Comparison of ENCODE assay signal across 9 mouse cellular contexts in genomic region chr17:26949866-26950265, GRCm38 (mm10). TPM values are rescaled to one million over a fixed set of nuclear protein-coding genes. Genes with fewer than 3 reads are reported as not detected.
DNase-seq lines count a peak whose midpoint lies in the region; ATAC-seq and TF ChIP-seq lines count a peak whose summit lies in the region.
"Had no signal": no experiment of that assay in that cellular context is flagged by ENCODE, and none has a peak within 500 bp of the region (broad histone marks: within the 10 kb centered on the region; RNA-seq: fewer than 3 reads in every experiment).

No protein-coding gene starts in this region.

- WGBS in embryonic facial prominence, embryonic 11.5 days: 39% methylated on average over 5 of the region's 5 CpGs
- whole genome bisulfite sequencing in forebrain, postnatal 0 days: 27% methylated on average over 5 of the region's 5 CpGs
- 30% methylated on average over 5 of the region's 5 CpGs for WGBS in midbrain, embryonic 12.5 days
- WGBS in thymus, adult 2 months: 90% methylated on average over 5 of the region's 5 CpGs

- H3K27ac ChIP-seq in left cerebral cortex, adult 2 months: peak overlapping the region; percentile 91
- H3K27ac ChIP-seq in embryonic facial prominence, embryonic 11.5 days (replicated peaks; ENCODE audit: low read depth, low read length): no peak overlapping the region
- peak overlapping the region; percentile 92 for H3K27ac ChIP-seq in forebrain, postnatal 0 days (ENCODE audit: low read depth, low read length)
- H3K27ac ChIP-seq in midbrain, embryonic 12.5 days (replicated peaks): peak overlapping the region; percentile 94
- no peak overlapping the region for H3K27ac ChIP-seq in thymus, adult 2 months (ENCODE audit: control insufficient read depth, insufficient read depth, low read length)

- no peak overlapping the region for H3K9ac ChIP-seq in embryonic facial prominence, embryonic 11.5 days (replicated peaks; ENCODE audit: low read length)
- peak overlapping the region; percentile 75; the same call in 1 of the 2 replicates for H3K9ac ChIP-seq in forebrain, postnatal 0 days
- peak overlapping the region; percentile 97; the same call in 1 of the 2 replicates for H3K9ac ChIP-seq in midbrain, embryonic 12.5 days (replicated peaks)

- intact Hi-C loops in left cerebral cortex, adult 2 months (cut with DNase I): loop anchor here (5.0 kb wide), 1 partner anchor 62 kb away; no protein-coding TSS in a partner anchor
- intact Hi-C loops in left cerebral cortex, postnatal 4 days (cut with DNase I): no loop called here

- no peak for ATAC-seq in embryonic facial prominence, embryonic 11.5 days (replicated peaks; ENCODE audit: insufficient number of reproducible peaks, low FRiP score, low TSS enrichment, low read depth)
- no peak for ATAC-seq in forebrain, postnatal 0 days
- ATAC-seq in midbrain, embryonic 12.5 days (ENCODE audit: low FRiP score, low read depth): no peak
- ATAC-seq in erythroblast, adult 5-6 weeks (replicated peaks; ENCODE audit: low FRiP score, poor library complexity, severe bottlenecking): no peak
- ATAC-seq: Patski had no signal

- no peaks in the 10 kb centered on the region for H3K27me3 ChIP-seq in embryonic facial prominence, embryonic 11.5 days (ENCODE audit: control insufficient read depth, insufficient read depth, low read length)
- H3K27me3 ChIP-seq in forebrain, postnatal 0 days (ENCODE audit: insufficient read depth, low read length): no peaks in the 10 kb centered on the region
- H3K27me3 ChIP-seq in midbrain, embryonic 12.5 days: no peaks in the 10 kb centered on the region
- peaks cover 10% of the 10 kb centered on the region; the same call in 1 of the 2 replicates for H3K27me3 ChIP-seq in thymus, adult 2 months (ENCODE audit: control insufficient read depth, insufficient read depth, low read length)
- H3K27me3 ChIP-seq: Patski had no signal

- no peak for TF ChIP-seq POLR2A in thymus, adult 2 months (IDR thresholded peaks at IDR 0.05; ENCODE audit: control insufficient read depth, extremely low read depth, insufficient read depth, low read length, poor library complexity)

- peak overlapping the region; percentile 75 for H3K4me3 ChIP-seq in left cerebral cortex, adult 2 months
- H3K4me3 ChIP-seq in embryonic facial prominence, embryonic 11.5 days (ENCODE audit: low read depth, low read length): peak overlapping the region; percentile 1; the same call in 1 of the 2 replicates
- H3K4me3 ChIP-seq in forebrain, postnatal 0 days (ENCODE audit: low read depth, low read length): peak overlapping the region; percentile 70
- peak overlapping the region; percentile 88 for H3K4me3 ChIP-seq in midbrain, embryonic 12.5 days
- H3K4me3 ChIP-seq in thymus, adult 2 months (ENCODE audit: control insufficient read depth, insufficient read depth, low read length): no peak overlapping the region

- H3K36me3 ChIP-seq in embryonic facial prominence, embryonic 11.5 days (replicated peaks; ENCODE audit: control insufficient read depth, insufficient read depth, low read depth, low read length): no peaks in the 10 kb centered on the region
- peaks cover 13% of the 10 kb centered on the region for H3K36me3 ChIP-seq in forebrain, postnatal 0 days (ENCODE audit: insufficient read depth)
- peaks cover 3% of the 10 kb centered on the region for H3K36me3 ChIP-seq in midbrain, embryonic 12.5 days
- H3K36me3 ChIP-seq in thymus, adult 2 months (ENCODE audit: control insufficient read depth, insufficient read depth, low read length): no peaks in the 10 kb centered on the region

- H3K9me3 ChIP-seq in embryonic facial prominence, embryonic 11.5 days (replicated peaks; ENCODE audit: control insufficient read depth, low read length): no peaks in the 10 kb centered on the region
- H3K9me3 ChIP-seq in forebrain, postnatal 0 days (ENCODE audit: low read length): no peaks in the 10 kb centered on the region
- H3K9me3 ChIP-seq in midbrain, embryonic 12.5 days: no peaks in the 10 kb centered on the region

- TF ChIP-seq CTCF in left cerebral cortex, adult 2 months (IDR thresholded peaks at IDR 0.05): no peak
- TF ChIP-seq CTCF in forebrain, postnatal 0 days (IDR thresholded peaks at IDR 0.05; ENCODE audit: low read depth): no peak
- TF ChIP-seq CTCF in thymus, adult 2 months (IDR thresholded peaks at IDR 0.05; ENCODE audit: borderline replicate concordance, control insufficient read depth, extremely low read depth, insufficient read depth, low read length, poor library complexity): no peak

- peak in 1 of 2 experiments; percentile 47 for DNase-seq in left cerebral cortex, adult 2 months (ENCODE audit: extremely low spot score in 1 of 2, low spot score in 2 of 2)
- no peak for DNase-seq in left cerebral cortex, postnatal 4 days
- no peak for DNase-seq in embryonic facial prominence, embryonic 11.5 days (ENCODE audit: low spot score)
- DNase-seq in forebrain, postnatal 0 days: no peak
- no peak for DNase-seq in spleen, adult 12 weeks (ENCODE audit: low spot score)
- no peak for DNase-seq in thymus, adult 2 months

- no peak overlapping the region for H3K4me2 ChIP-seq in embryonic facial prominence, embryonic 11.5 days (ENCODE audit: low read depth, low read length)
- H3K4me2 ChIP-seq in forebrain, postnatal 0 days (ENCODE audit: low read depth): peak overlapping the region; percentile 74
- H3K4me2 ChIP-seq in midbrain, embryonic 12.5 days (replicated peaks): peak overlapping the region; percentile 100

- H3K4me1 ChIP-seq in embryonic facial prominence, embryonic 11.5 days (ENCODE audit: control insufficient read depth, insufficient read depth, low read length): peaks cover 21% of the 10 kb centered on the region
- H3K4me1 ChIP-seq in forebrain, postnatal 0 days (ENCODE audit: insufficient read depth): peaks cover 53% of the 10 kb centered on the region
- peaks cover 84% of the 10 kb centered on the region for H3K4me1 ChIP-seq in midbrain, embryonic 12.5 days
- peaks cover 30% of the 10 kb centered on the region for H3K4me1 ChIP-seq in thymus, adult 2 months (replicated peaks; ENCODE audit: control insufficient read depth, insufficient read depth, low read length)

RNA-seq across cellular contexts. Expression of gene Syngap1, which starts 8.8 kb away (rescaled TPM):
- 100 to 1,000 TPM; 452 to 471 TPM for total RNA-seq in left cerebral cortex, adult 2 months (2021)
- total RNA-seq in left cerebral cortex, postnatal 4 days (2021): 100 to 1,000 TPM; 350 to 366 TPM
- polyA plus RNA-seq in embryonic facial prominence, embryonic 11.5 days (2014; fragmentation: Nextera tagmentation; extraction: Ambion mirVana): 2.3 and 2.8 TPM in 2 replicates
- 84.2 and 85.2 TPM in 2 replicates for total RNA-seq in forebrain, postnatal 0 days (2014; rRNA removed)
- polyA plus RNA-seq in forebrain, postnatal 0 days (2015; fragmentation: Nextera tagmentation; extraction: Ambion mirVana): 3.1 and 5.0 TPM in 2 replicates
- polyA plus RNA-seq in midbrain, embryonic 12.5 days (2016; fragmentation: Nextera tagmentation; extraction: Ambion mirVana): 3.3 and 3.6 TPM in 2 replicates
- 0.42 and 2.5 TPM in 2 replicates for total RNA-seq in erythroblast, adult 5-6 weeks (2015; ENCODE audit: low replicate concordance)
- total RNA-seq in erythroblast, adult 5-6 weeks (2017; ENCODE audit: low replicate concordance): 0.60 and 5.3 TPM in 2 replicates
- 7.6 and 7.7 TPM in 2 replicates for polyA plus RNA-seq in thymus, adult 2 months (2012; rRNA removed)

RNA-seq across cellular contexts. Expression of gene Cuta, which starts 10.5 kb away (rescaled TPM):
- total RNA-seq in left cerebral cortex, adult 2 months (2021): 100 to 1,000 TPM; 103 to 110 TPM
- 10 to 100 TPM; 78.8 TPM for total RNA-seq in left cerebral cortex, postnatal 4 days (2021)
- polyA plus RNA-seq in embryonic facial prominence, embryonic 11.5 days (2014; fragmentation: Nextera tagmentation; extraction: Ambion mirVana): 153 and 163 TPM in 2 replicates
- total RNA-seq in forebrain, postnatal 0 days (2014; rRNA removed): 44.4 and 44.9 TPM in 2 replicates
- polyA plus RNA-seq in forebrain, postnatal 0 days (2015; fragmentation: Nextera tagmentation; extraction: Ambion mirVana): 147 and 158 TPM in 2 replicates
- 156 and 159 TPM in 2 replicates for polyA plus RNA-seq in midbrain, embryonic 12.5 days (2016; fragmentation: Nextera tagmentation; extraction: Ambion mirVana)
- total RNA-seq in erythroblast, adult 5-6 weeks (2015; ENCODE audit: low replicate concordance): 33.6 and 59.6 TPM in 2 replicates
- 10.2 and 14.4 TPM in 2 replicates for total RNA-seq in erythroblast, adult 5-6 weeks (2017; ENCODE audit: low replicate concordance)
- polyA plus RNA-seq in thymus, adult 2 months (2012; rRNA removed): 235 and 251 TPM in 2 replicates

RNA-seq across cellular contexts. Expression of gene Phf1, which starts 17.0 kb away (rescaled TPM):
- 10 to 100 TPM; 33.8 to 39.5 TPM for total RNA-seq in left cerebral cortex, adult 2 months (2021)
- total RNA-seq in left cerebral cortex, postnatal 4 days (2021): 10 to 100 TPM; 30.5 to 33.6 TPM
- polyA plus RNA-seq in embryonic facial prominence, embryonic 11.5 days (2014; fragmentation: Nextera tagmentation; extraction: Ambion mirVana): 3.7 TPM in 2 replicates
- total RNA-seq in forebrain, postnatal 0 days (2014; rRNA removed): 35.4 and 38.9 TPM in 2 replicates
- 20.4 and 24.1 TPM in 2 replicates for polyA plus RNA-seq in forebrain, postnatal 0 days (2015; fragmentation: Nextera tagmentation; extraction: Ambion mirVana)
- polyA plus RNA-seq in midbrain, embryonic 12.5 days (2016; fragmentation: Nextera tagmentation; extraction: Ambion mirVana): 11.6 and 11.9 TPM in 2 replicates
- total RNA-seq in erythroblast, adult 5-6 weeks (2015; ENCODE audit: low replicate concordance): 4.0 TPM in 2 replicates
- total RNA-seq in erythroblast, adult 5-6 weeks (2017; ENCODE audit: low replicate concordance): 2.5 and 4.1 TPM in 2 replicates
- 125 and 132 TPM in 2 replicates for polyA plus RNA-seq in thymus, adult 2 months (2012; rRNA removed)

RNA-seq across cellular contexts. Expression of gene Zbtb9, which starts 23.1 kb away (rescaled TPM):
- 10 to 100 TPM; 16.3 to 18.3 TPM for total RNA-seq in left cerebral cortex, adult 2 months (2021)
- total RNA-seq in left cerebral cortex, postnatal 4 days (2021): 10 to 100 TPM; 17.0 to 18.1 TPM
- 10.1 and 11.9 TPM in 2 replicates for polyA plus RNA-seq in embryonic facial prominence, embryonic 11.5 days (2014; fragmentation: Nextera tagmentation; extraction: Ambion mirVana)
- total RNA-seq in forebrain, postnatal 0 days (2014; rRNA removed): 20.9 and 22.5 TPM in 2 replicates
- polyA plus RNA-seq in forebrain, postnatal 0 days (2015; fragmentation: Nextera tagmentation; extraction: Ambion mirVana): 4.2 and 6.8 TPM in 2 replicates
- 18.5 and 19.9 TPM in 2 replicates for polyA plus RNA-seq in midbrain, embryonic 12.5 days (2016; fragmentation: Nextera tagmentation; extraction: Ambion mirVana)
- total RNA-seq in erythroblast, adult 5-6 weeks (2015; ENCODE audit: low replicate concordance): 1.3 TPM in 1 of 2 replicates, not detected in the other
- total RNA-seq in erythroblast, adult 5-6 weeks (2017; ENCODE audit: low replicate concordance): 5.3 and 6.0 TPM in 2 replicates
- polyA plus RNA-seq in thymus, adult 2 months (2012; rRNA removed): 54.6 and 60.7 TPM in 2 replicates

RNA-seq across cellular contexts. Expression of gene Kifc5b, which starts 33.0 kb away (rescaled TPM):
- total RNA-seq in left cerebral cortex, adult 2 months (2021): 1 to 10 TPM; 3.3 to 4.6 TPM
- total RNA-seq in left cerebral cortex, postnatal 4 days (2021): 1 to 10 TPM; 4.8 to 6.0 TPM
- polyA plus RNA-seq in embryonic facial prominence, embryonic 11.5 days (2014; fragmentation: Nextera tagmentation; extraction: Ambion mirVana): 3.9 and 5.6 TPM in 2 replicates
- total RNA-seq in forebrain, postnatal 0 days (2014; rRNA removed): 1.0 and 3.3 TPM in 2 replicates
- polyA plus RNA-seq in forebrain, postnatal 0 days (2015; fragmentation: Nextera tagmentation; extraction: Ambion mirVana): 0.74 and 1.5 TPM in 2 replicates
- polyA plus RNA-seq in midbrain, embryonic 12.5 days (2016; fragmentation: Nextera tagmentation; extraction: Ambion mirVana): 6.3 and 9.1 TPM in 2 replicates
- total RNA-seq in erythroblast, adult 5-6 weeks (2015; ENCODE audit: low replicate concordance): 3.3 and 5.6 TPM in 2 replicates
- 18.9 and 30.1 TPM in 2 replicates for total RNA-seq in erythroblast, adult 5-6 weeks (2017; ENCODE audit: low replicate concordance)
- polyA plus RNA-seq in thymus, adult 2 months (2012; rRNA removed): 26.0 and 30.1 TPM in 2 replicates

Comparison
In these comparisons a context has a peak if more than half of its experiments do, and no peak if none do; other contexts are left out.
1. H3K27ac ChIP-seq: peak in left cerebral cortex, adult 2 months (single experiment), forebrain, postnatal 0 days (single experiment) and midbrain, embryonic 12.5 days (single experiment); none in embryonic facial prominence, embryonic 11.5 days (single experiment) and thymus, adult 2 months (single experiment).
2. RNA of gene Syngap1, which starts 8.8 kb away (total RNA-seq): 452 to 471 TPM in left cerebral cortex, adult 2 months, 350 to 366 TPM in left cerebral cortex, postnatal 4 days and 84.2 to 85.2 TPM in forebrain, postnatal 0 days; 0.42 to 5.3 TPM in erythroblast, adult 5-6 weeks; every median in the first group is over 10 times any median in the second.